Mouse (Mus musculus) embryonic facial prominence, embryonic 10.5 days (tissue): ENCODE measurements around the gene Spx. TPM values are rescaled to one million over a fixed set of nuclear protein-coding genes. Genes with fewer than 3 reads are reported as not detected.

ENCODE experiments used
- DNase-seq: peaks from one replicate; pipeline ENCODE4 v3.0.0-alpha.2; 2017; ENCODE audit warnings: low spot score
- H3K27ac ChIP-seq: fragments of 300-500 bp; sonication (generic); replicated peaks from 2 replicates; pipeline ENCODE4 v1.5.1; 2016; ENCODE audit warnings: mild to moderate bottlenecking
- H3K27me3 ChIP-seq: fragments of 300-500 bp; sonication (generic); replicated peaks from 2 replicates; pipeline ENCODE4 v1.6.1; 2016; ENCODE audit warnings: low read depth, mild to moderate bottlenecking; ENCODE audit not compliant: poor library complexity, severe bottlenecking
- H3K36me3 ChIP-seq: fragments of 300-500 bp; sonication (generic); replicated peaks from 2 replicates; pipeline ENCODE4 v1.6.1; 2016; ENCODE audit warnings: mild to moderate bottlenecking, moderate library complexity
- H3K4me1 ChIP-seq: fragments of 300-500 bp; sonication (generic); 2 replicates; pipeline ENCODE4 v1.6.1; 2016
- H3K4me3 ChIP-seq: fragments of 300-500 bp; sonication (generic); 2 replicates; pipeline ENCODE4 v1.5.1; 2016; ENCODE audit warnings: mild to moderate bottlenecking, moderate library complexity
- H3K9me3 ChIP-seq: fragments of 300-500 bp; sonication (generic); 2 replicates; pipeline ENCODE4 v1.6.1; 2016; ENCODE audit warnings: mild to moderate bottlenecking
- WGBS: fragments of 180-500 bp; shearing (Covaris S2); methylation state at CpG from one replicate; pipeline ENCODE4 v1.1.7; 2016; 5-methylcytosine and 5-hydroxymethylcytosine counted together
- polyA plus RNA-seq: library from polyadenylated mRNA; unstranded; fragments of >200 nt; fragmentation: Nextera tagmentation; extraction: Ambion mirVana; gene quantifications from 2 replicates; pipeline ENCODE4 v1.2.1, GENCODE M21; 2016

Gene Spx
- polyA plus RNA-seq, result 1.1 TPM in 2 replicates

DNA sequence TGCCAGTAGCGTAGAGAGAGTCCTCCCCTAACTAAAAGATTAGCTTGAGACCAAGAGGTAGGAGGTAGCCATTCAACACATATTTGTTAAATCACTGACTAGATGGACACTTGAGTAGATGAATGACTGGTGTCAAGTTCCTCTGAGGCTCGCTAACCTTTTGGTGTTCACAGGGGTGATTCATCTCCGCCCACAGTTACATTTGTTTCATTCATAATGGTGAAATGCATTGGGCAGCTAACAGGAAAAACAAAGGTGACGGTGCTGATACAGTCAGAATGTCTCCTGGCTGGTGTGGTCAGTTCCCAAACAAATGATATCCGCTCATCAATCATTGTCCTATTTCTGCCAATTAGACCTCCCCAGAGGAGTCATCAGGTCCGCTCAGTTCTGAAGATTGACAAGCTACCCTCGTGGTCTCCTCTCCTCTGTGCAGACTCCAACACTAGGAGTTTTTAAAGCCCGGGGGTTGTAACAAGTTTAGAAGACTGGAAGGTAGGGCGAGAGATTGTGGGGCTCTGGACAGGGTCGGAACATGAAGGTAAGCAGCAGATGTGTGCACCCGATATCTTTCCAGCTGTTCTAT, at the start of gene Spx:
TSS of gene Spx (plus strand) at position 536 of the 586 bp plus-strand sequence.
- peak within 1 kb of the TSS; percentile 56 for H3K4me3 ChIP-seq
- DNase-seq, result no peak
- WGBS, result 68% methylated on average over 11 of the region's 11 CpGs
- no peak within 1 kb of the TSS for H3K27ac ChIP-seq
- no peaks in the 10 kb centered on the region for H3K36me3 ChIP-seq
- peaks cover 45% of the 10 kb centered on the region for H3K27me3 ChIP-seq
- H3K9me3 ChIP-seq, result no peaks in the 10 kb centered on the region
- peaks cover 19% of the 10 kb centered on the region for H3K4me1 ChIP-seq

DNA sequence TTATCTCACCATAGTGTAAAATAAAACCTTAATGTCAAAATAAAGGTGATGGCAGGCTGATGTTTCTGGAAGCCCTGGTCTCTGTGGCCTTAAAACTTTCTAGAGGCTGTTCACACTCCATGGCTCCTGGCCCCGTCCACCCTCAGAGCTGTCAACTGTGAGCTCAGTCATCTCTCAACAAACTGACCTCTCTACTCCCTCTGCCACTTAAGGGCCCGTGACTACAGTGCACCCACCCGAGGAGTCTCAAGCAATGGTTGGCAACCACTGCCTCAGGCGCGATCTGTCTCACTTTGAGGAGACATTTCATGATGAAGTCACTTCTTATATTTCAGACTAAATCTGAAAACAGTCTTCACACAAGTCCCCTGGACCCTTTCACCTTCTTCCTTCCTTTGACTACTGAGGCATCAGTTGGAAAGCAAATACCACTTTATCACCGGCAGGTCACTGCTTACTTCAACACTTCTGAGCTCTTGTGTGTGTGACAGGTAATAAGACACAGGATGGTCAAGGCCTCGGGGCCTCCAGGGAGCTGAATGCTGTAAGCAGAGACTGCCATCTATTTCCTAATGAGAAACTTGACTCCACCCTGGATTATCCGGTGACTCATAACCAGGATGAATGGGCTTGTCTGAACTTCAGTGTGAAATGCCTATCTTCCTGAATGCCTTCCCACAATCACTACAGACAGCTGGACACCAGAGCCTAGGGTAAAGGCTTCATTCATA, 47.3 kb upstream of the Spx start:
- no peaks in the 10 kb centered on the region for H3K4me1 ChIP-seq
- 87% methylated on average over 8 of the region's 8 CpGs for WGBS
- no peaks in the 10 kb centered on the region for H3K27me3 ChIP-seq
- DNase-seq, result no peak
- no peak overlapping the region for H3K4me3 ChIP-seq
- H3K27ac ChIP-seq, result no peak overlapping the region
- H3K36me3 ChIP-seq, result peaks cover 93% of the 10 kb centered on the region
- no peaks in the 10 kb centered on the region for H3K9me3 ChIP-seq

DNA sequence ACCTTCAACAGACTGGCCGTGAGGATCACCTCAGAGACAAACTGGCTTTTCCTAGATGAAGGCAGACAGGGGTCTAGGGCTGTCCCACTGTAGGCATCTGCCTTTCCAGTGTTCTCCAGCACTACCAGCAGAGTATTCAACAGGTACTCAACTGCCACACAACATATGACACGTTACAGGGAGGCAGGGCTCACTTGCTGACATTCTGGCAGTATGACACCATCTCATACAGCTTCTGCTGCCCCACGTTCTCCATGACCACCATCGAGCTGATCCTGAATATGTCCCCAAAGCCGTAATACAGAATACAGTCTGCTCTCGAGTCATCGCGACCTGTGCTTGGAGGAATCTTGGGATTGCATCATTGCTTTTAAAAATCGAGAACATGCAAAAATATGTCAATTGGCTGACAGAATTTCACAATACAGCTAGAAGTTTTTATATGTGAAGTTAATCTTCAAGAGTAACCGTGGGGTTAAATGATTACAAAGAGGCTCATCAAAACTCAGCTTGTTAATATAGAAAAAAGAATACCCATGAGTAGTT, 46.7 kb upstream of the Spx start:
- no peaks in the 10 kb centered on the region for H3K27me3 ChIP-seq
- H3K9me3 ChIP-seq, result no peaks in the 10 kb centered on the region
- no peaks in the 10 kb centered on the region for H3K4me1 ChIP-seq
- H3K36me3 ChIP-seq, result peaks cover 89% of the 10 kb centered on the region
- DNase-seq, result no peak
- no peak overlapping the region for H3K27ac ChIP-seq
- WGBS, result 92% methylated on average over 10 of the region's 10 CpGs
- no peak overlapping the region for H3K4me3 ChIP-seq

- no peak overlapping the region for H3K4me3 ChIP-seq
- no peaks in the 10 kb centered on the region for H3K4me1 ChIP-seq
- H3K36me3 ChIP-seq, result peaks cover 89% of the 10 kb centered on the region
- H3K27me3 ChIP-seq, result no peaks in the 10 kb centered on the region
- DNase-seq, result no peak
- H3K27ac ChIP-seq, result no peak overlapping the region
- 94% methylated on average over 3 of the region's 3 CpGs for WGBS
- no peaks in the 10 kb centered on the region for H3K9me3 ChIP-seq
Observed at GRCm38 (mm10) chr6:142367565-142367964, 45.7 kb upstream of the Spx start.

- H3K27ac ChIP-seq, result no peak overlapping the region
- H3K4me1 ChIP-seq, result no peaks in the 10 kb centered on the region
- no peak for DNase-seq
- H3K27me3 ChIP-seq, result no peaks in the 10 kb centered on the region
- 92% methylated on average over 3 of the region's 3 CpGs for WGBS
- H3K4me3 ChIP-seq, result no peak overlapping the region
- H3K9me3 ChIP-seq, result no peaks in the 10 kb centered on the region
- H3K36me3 ChIP-seq, result peaks cover 87% of the 10 kb centered on the region
Observed at GRCm38 (mm10) chr6:142369568-142369967, 43.7 kb upstream of the Spx start.

DNA sequence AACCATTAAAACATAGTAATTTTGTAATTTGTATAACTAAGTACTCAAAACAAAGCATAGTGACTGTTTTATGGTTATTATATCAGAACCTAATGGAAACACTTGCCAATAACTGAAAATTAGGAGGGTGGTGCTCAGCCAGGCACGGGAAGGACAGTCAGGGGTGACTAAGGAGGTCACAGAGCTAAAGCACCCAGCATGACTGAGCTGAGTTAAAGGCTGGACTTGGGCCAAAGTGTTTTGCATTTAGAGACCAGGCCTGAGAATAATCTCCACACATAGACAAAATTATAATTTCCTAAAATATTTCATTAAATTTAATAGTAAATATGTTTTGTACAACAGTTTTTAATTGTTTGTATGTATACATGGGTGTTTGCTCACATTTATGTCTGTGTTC, 36.2 kb upstream of the Spx start:
- DNase-seq, result no peak
- Histone ChIP-seq H3K36me3 (peaks cover 47% of the 10 kb centered on the region), H3K4me3 (no peak overlapping the region), H3K27ac (no peak overlapping the region), H3K27me3 (no peaks in the 10 kb centered on the region), H3K9me3 (no peaks in the 10 kb centered on the region), H3K4me1 (no peaks in the 10 kb centered on the region)
- WGBS, result 81% methylated on average over 1 of the region's 1 CpGs

GRCm38 (mm10) chr6:142378576-142379330, 34.5 kb upstream of the Spx start:
- Histone ChIP-seq H3K27me3 (no peaks in the 10 kb centered on the region), H3K36me3 (peaks cover 35% of the 10 kb centered on the region), H3K9me3 (no peaks in the 10 kb centered on the region), H3K27ac (no peak overlapping the region), H3K4me1 (no peaks in the 10 kb centered on the region), H3K4me3 (no peak overlapping the region)
- no peak for DNase-seq
- WGBS, result 91% methylated on average over 8 of the region's 8 CpGs

GRCm38 (mm10) chr6:142379961-142380360, 33.3 kb upstream of the Spx start:
- Histone ChIP-seq H3K4me3 (no peak overlapping the region), H3K9me3 (no peaks in the 10 kb centered on the region), H3K36me3 (peaks cover 24% of the 10 kb centered on the region), H3K27me3 (no peaks in the 10 kb centered on the region), H3K4me1 (no peaks in the 10 kb centered on the region), H3K27ac (no peak overlapping the region)
- DNase-seq, result no peak
- 94% methylated on average over 6 of the region's 6 CpGs for WGBS

DNA sequence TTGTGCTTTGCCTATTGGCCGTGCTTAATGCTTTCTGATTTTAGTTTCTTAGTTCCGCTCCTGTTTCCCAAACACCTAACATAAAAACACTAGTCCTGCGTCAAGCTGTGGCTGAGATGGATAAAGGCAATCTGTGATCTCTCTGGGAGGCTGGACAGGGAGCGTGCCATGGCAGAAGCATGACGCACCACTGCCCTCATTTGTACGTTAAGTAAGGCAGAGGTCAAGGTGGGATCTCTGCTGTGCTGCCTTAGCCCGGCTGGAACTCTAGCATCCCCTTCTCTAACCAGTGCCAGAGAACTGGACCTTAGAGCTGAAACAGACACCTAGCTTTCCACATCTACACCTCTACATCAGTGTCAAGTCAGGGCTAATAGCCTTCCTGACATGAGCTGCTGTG, 31.6 kb upstream of the Spx start:
- peaks cover 7% of the 10 kb centered on the region for H3K36me3 ChIP-seq
- H3K27ac ChIP-seq, result no peak overlapping the region
- H3K27me3 ChIP-seq, result no peaks in the 10 kb centered on the region
- no peak for DNase-seq
- peaks cover 5% of the 10 kb centered on the region for H3K4me1 ChIP-seq
- H3K4me3 ChIP-seq, result no peak overlapping the region
- 90% methylated on average over 7 of the region's 7 CpGs for WGBS
- H3K9me3 ChIP-seq, result no peaks in the 10 kb centered on the region

DNA sequence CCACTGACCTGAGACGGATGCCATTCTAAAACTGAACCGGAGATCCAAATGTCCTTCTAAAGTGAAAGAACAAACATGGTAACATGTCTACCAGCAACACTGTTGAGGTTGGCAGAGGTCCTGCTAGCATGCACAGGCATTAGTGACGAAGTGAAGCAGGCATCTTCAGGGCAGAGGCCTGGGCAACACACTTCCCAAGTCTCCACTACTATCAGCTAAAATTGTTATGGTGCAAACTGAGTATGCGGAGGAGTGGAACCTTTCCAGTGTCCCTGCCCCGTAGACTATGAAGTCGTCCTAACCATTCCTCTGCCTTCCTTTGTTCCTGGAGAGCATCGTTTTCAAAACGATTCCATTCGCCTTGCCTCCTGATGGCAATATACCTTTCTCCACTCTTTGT, 28.7 kb upstream of the Spx start:
- no peaks in the 10 kb centered on the region for H3K27me3 ChIP-seq

GRCm38 (mm10) chr6:142386285-142387010, 26.8 kb upstream of the Spx start:
- Histone ChIP-seq H3K27ac (peak overlapping the region; percentile 90), H3K4me3 (peak overlapping the region; percentile 99), H3K36me3 (peaks cover 4% of the 10 kb centered on the region; the same call in 1 of the 2 replicates), H3K9me3 (no peaks in the 10 kb centered on the region), H3K27me3 (no peaks in the 10 kb centered on the region), H3K4me1 (peaks cover 18% of the 10 kb centered on the region)
- no peak for DNase-seq
- 6% methylated on average over 31 of the region's 31 CpGs for WGBS

More for the DNA sequence above, 28.7 kb upstream of the Spx start:
- Histone ChIP-seq H3K4me1 (peaks cover 18% of the 10 kb centered on the region), H3K36me3 (no peaks in the 10 kb centered on the region), H3K27ac (no peak overlapping the region), H3K4me3 (no peak overlapping the region), H3K9me3 (no peaks in the 10 kb centered on the region)
- no peak for DNase-seq
- 93% methylated on average over 9 of the region's 9 CpGs for WGBS
